Mouse (Mus musculus) liver, embryonic 14.5 days (tissue): ENCODE data around the gene Sirt4.

Source experiments
- CTCF ChIP-seq: IDR thresholded peaks from 2 replicates; pipeline ENCODE4 v1.5.1; 2016; ENCODE audit warnings: antibody characterized with exemption, low read depth, control low read depth
- EP300 ChIP-seq: IDR thresholded peaks from 2 replicates; pipeline ENCODE4 v1.6.1; 2016; ENCODE audit warnings: antibody characterized with exemption, low read depth

- TF ChIP-seq CTCF (no peak), EP300 (no peak)
Observed at GRCm38 (mm10) chr5:115433191-115433590, 51.3 kb downstream of the Sirt4 start.
